Mouse (Mus musculus) macrophage (primary cell): ENCODE measurements around the gene Elavl3. TPM values are rescaled to one million over a fixed set of nuclear protein-coding genes. Genes with fewer than 3 reads are reported as not detected.

Experiments
- H3K27ac ChIP-seq: fragments of 350-480 bp; formaldehyde crosslinking; 2 replicates; pipeline ENCODE4 v1.9.0; 2021
- H3K36me3 ChIP-seq: fragments of 350-480 bp; formaldehyde crosslinking; 2 replicates; pipeline ENCODE4 v1.9.0; 2021; ENCODE audit errors: inconsistent target
- H3K4me3 ChIP-seq: fragments of 350-480 bp; formaldehyde crosslinking; 2 replicates; pipeline ENCODE4 v1.9.0; 2021; ENCODE audit errors: inconsistent target
- H3K79me2 ChIP-seq: fragments of 350-480 bp; formaldehyde crosslinking; 2 replicates; pipeline ENCODE4 v1.9.0; 2021; ENCODE audit errors: inconsistent target
- WGBS: methylation state at CpG from one replicate; pipeline ENCODE4 v1.1.7; 2026; ENCODE audit warnings: inconsistent platforms; ENCODE audit not compliant: missing documents; 5-methylcytosine and 5-hydroxymethylcytosine counted together
- polyA plus RNA-seq: library from polyadenylated mRNA; stranded (reverse); fragments of 250-400 nt; gene quantifications from 3 replicates; pipeline ENCODE4 v1.2.4, GENCODE M21; 2018; ENCODE audit warnings: inconsistent platforms

Gene Elavl3
- polyA plus RNA-seq, 1 experiment from 2014 or later = not detected

GRCm38 (mm10) chr9:22051161-22051957, 464 bp downstream of the Elavl3 start:
- Histone ChIP-seq H3K36me3 (no peaks in the 10 kb centered on the region), H3K4me3 (no peak overlapping the region), H3K79me2 (no peaks in the 10 kb centered on the region), H3K27ac (no peak overlapping the region)
- 4% methylated on average over 54 of the region's 67 CpGs for WGBS

DNA sequence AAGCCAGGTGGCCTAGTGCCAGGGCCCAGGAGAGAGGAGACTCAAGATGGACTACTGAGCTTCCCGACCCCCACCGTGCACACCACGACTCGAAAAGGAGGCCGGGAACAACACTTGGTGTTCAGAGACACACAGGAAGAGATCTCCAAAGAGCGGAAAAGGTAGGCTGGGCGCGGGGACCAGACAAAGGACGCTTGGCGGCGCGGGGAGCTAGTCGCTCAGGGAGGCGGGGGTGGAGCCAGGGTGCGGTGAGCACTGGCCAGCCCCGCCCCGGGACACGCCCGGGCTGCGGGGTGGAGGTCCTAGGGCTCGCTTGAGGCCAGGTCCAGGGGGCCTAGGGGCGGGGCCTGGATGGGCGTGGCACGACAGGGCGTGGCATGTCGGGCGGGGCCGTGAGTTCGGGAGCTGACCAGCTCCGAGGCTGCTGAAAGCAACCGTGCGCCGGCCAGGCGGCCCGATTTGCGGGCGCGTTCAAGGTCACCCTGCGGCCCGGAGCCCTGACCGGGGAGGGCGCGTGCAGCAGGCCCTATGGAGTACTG, 1.4 kb downstream of the Elavl3 start:
- H3K4me3 ChIP-seq = no peak overlapping the region
- WGBS = 3% methylated on average over 43 of the region's 43 CpGs

GRCm38 (mm10) chr9:22049721-22050270, 2.0 kb downstream of the Elavl3 start:
- Histone ChIP-seq H3K36me3 (no peaks in the 10 kb centered on the region), H3K4me3 (no peak overlapping the region), H3K27ac (no peak overlapping the region), H3K79me2 (no peaks in the 10 kb centered on the region)
- WGBS = 53% methylated on average over 4 of the region's 4 CpGs

More for the DNA sequence above, 1.4 kb downstream of the Elavl3 start:
- Histone ChIP-seq H3K36me3 (no peaks in the 10 kb centered on the region), H3K27ac (no peak overlapping the region), H3K79me2 (no peaks in the 10 kb centered on the region)

GRCm38 (mm10) chr9:22049315-22049714, 2.5 kb downstream of the Elavl3 start:
- 86% methylated on average over 11 of the region's 11 CpGs for WGBS
- H3K4me3 ChIP-seq = no peak overlapping the region

DNA sequence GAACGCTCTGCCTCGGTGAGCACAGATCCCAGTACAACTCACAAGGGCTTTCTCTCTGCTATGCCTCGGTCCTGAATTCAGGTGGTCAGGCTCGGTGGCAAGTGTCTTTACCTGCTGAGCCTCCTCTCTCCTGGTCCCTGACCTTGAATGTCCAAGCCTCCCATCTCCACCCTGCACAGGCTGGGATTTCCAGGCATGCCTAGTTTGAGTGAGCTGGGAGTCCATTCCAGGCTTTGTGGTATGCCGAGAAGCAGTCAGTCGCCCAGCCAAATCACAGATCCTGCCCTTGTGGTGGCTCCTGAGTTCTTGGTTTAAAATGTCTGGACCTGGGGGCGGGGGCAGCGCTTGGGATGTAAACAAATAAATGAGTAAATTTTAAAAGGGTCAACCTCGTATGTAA, 4.5 kb downstream of the Elavl3 start:
- Histone ChIP-seq H3K27ac (no peak overlapping the region), H3K36me3 (no peaks in the 10 kb centered on the region), H3K4me3 (no peak overlapping the region), H3K79me2 (no peaks in the 10 kb centered on the region)
- 70% methylated on average over 9 of the region's 9 CpGs for WGBS

More at GRCm38 (mm10) chr9:22049315-22049714, 2.5 kb downstream of the Elavl3 start:
- no peak overlapping the region for H3K27ac ChIP-seq
- H3K36me3 ChIP-seq = no peaks in the 10 kb centered on the region
- H3K79me2 ChIP-seq = no peaks in the 10 kb centered on the region

- Histone ChIP-seq H3K4me3 (no peak overlapping the region), H3K79me2 (no peaks in the 10 kb centered on the region), H3K36me3 (no peaks in the 10 kb centered on the region), H3K27ac (no peak overlapping the region)
- 82% methylated on average over 2 of the region's 2 CpGs for WGBS
Observed at GRCm38 (mm10) chr9:22041832-22042231, 10.0 kb downstream of the Elavl3 start.

GRCm38 (mm10) chr9:22037826-22038225, 14.0 kb downstream of the Elavl3 start:
- Histone ChIP-seq H3K36me3 (no peaks in the 10 kb centered on the region), H3K27ac (no peak overlapping the region), H3K4me3 (no peak overlapping the region), H3K79me2 (no peaks in the 10 kb centered on the region)
- WGBS = 83% methylated on average over 9 of the region's 10 CpGs

DNA sequence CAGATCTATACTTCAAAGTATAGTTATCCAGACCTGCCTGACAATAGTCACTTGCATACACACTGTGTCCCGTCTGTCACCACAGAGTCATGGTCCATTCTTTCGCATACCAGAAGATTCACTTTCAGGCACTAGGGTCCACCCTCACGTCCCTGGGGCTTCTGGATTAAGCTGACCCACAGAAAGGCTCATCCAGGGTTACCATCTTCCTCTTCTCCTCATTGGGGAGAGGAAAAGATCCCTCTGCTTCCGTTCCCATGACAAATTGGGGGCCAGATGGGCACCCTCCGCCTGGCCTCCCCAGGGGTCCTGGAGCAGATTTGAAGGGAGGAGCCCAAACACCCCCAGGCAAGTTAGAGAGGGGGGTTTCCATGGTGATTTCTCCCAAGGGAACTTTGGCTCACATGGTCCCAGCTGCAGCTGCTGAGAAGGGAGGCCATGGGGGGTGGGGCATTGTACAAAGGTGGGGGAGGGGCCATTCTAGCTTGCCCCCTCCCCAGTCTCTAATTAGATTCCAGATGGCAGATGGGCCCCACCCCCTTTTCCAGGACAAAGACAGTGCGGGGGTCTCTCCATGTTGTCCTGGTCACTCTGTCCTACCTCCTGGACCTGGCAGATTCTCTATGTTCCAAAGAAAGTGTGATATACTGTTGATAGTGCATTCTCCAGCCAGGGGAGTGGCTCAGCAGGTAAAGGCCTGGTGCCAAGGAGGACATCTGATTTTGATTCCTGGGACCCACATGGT, 16.4 kb downstream of the Elavl3 start:
- 80% methylated on average over 6 of the region's 6 CpGs for WGBS
- H3K79me2 ChIP-seq = no peaks in the 10 kb centered on the region
- H3K4me3 ChIP-seq = no peak overlapping the region
- no peaks in the 10 kb centered on the region for H3K36me3 ChIP-seq
- no peak overlapping the region for H3K27ac ChIP-seq

DNA sequence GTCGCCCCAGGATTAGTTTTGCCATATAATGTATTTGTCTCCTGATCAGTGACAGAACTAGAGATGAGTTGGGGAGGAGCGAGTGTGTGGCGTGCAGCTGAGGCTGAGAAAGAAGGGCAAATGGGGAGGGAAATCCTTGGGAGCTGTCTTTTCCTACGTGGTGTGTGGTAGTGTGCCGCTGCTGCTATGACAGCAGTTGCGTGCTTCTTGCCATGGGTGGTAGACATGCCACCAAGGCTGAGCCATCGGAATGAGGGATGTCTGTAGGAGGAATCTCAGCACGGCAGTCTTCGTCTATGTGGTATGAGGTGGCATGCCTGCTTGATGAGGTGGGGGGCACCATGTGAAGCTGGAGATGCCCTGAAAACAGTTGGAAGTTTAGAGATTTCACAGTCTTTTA, 21.4 kb downstream of the Elavl3 start:
- no peak overlapping the region for H3K4me3 ChIP-seq
- H3K79me2 ChIP-seq = no peaks in the 10 kb centered on the region
- H3K27ac ChIP-seq = no peak overlapping the region
- WGBS = 94% methylated on average over 9 of the region's 9 CpGs
- H3K36me3 ChIP-seq = no peaks in the 10 kb centered on the region

- Histone ChIP-seq H3K4me3 (no peak overlapping the region), H3K79me2 (no peaks in the 10 kb centered on the region), H3K36me3 (no peaks in the 10 kb centered on the region), H3K27ac (no peak overlapping the region)
- WGBS = 69% methylated on average over 7 of the region's 7 CpGs
Observed at GRCm38 (mm10) chr9:22028467-22028866, 23.4 kb downstream of the Elavl3 start.

DNA sequence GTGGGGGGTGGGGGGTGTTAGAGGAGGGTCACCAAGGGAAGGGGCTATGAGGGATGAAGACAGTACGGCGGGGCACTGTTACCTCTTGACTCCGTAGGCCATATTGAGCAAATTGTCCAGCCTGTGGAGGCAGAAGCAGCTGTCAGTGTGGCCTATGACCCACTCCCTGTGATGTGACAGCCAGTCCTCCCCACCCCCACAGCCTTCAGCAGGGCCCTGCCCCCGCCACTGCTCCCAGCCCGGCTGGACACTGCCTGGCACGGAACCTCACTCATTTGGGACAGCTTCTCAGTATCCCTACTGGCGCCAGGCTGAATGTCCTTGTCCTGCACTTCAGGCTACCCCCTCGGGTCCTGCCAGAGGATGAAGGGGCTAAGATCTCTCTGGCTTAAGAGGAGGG, 27.2 kb downstream of the Elavl3 start:
- Histone ChIP-seq H3K36me3 (no peaks in the 10 kb centered on the region), H3K27ac (no peak overlapping the region), H3K4me3 (no peak overlapping the region), H3K79me2 (no peaks in the 10 kb centered on the region)
- 89% methylated on average over 8 of the region's 8 CpGs for WGBS

DNA sequence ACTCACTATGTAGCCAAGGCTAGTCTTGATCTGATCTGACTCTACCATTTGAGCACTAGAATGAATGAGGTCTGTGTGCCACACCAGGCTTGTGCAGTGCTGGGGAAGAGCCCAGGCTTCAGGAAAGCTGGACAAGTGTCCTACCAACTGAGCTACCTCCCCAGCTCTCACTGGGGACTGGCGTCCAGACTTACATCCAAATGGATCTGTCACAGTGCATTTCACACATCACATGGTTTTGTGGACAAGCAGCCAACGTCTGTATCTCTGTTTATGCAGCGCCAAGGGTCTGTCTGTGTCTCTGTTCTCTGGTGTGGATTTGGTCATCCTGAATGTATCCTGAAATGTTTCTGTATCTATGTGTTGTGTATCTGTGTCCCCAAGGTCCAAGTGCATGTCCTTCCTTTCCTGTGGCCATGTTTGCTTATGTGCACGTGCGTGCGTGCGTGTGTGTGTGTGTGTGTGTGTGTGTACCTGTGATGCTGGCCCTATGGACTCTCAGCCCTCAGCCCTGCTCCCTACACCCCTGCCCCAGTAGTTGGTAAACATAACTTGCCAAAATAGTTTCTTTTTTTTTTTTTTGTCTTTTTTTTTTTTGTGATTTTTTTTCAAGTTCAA, 34.5 kb downstream of the Elavl3 start:
- 87% methylated on average over 3 of the region's 7 CpGs for WGBS
- H3K4me3 ChIP-seq = no peak overlapping the region
- H3K36me3 ChIP-seq = peaks cover 17% of the 10 kb centered on the region
- H3K79me2 ChIP-seq = no peaks in the 10 kb centered on the region
- no peak overlapping the region for H3K27ac ChIP-seq

DNA sequence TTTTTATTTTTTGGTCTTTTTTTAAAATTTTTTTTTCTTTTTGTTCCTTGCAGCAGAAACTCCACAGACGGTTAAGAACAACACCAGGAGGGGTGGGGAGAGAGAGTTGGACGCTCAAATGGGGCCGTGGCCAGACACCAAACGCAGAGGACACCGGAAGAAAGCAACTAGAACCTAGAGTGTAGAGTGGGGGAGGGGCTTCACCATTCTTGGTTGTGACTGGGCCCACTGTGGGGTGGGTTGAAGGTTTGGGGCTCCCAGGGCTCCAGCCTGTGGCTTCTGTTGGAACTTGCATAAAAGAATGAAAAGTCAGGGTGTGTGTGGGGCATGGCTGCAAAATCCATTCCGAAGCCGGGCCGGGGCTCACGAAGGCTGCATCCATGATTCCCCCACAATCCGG, 35.6 kb downstream of the Elavl3 start:
- no peaks in the 10 kb centered on the region for H3K79me2 ChIP-seq
- 66% methylated on average over 10 of the region's 10 CpGs for WGBS
- H3K27ac ChIP-seq = no peak overlapping the region
- H3K36me3 ChIP-seq = peaks cover 26% of the 10 kb centered on the region
- no peak overlapping the region for H3K4me3 ChIP-seq

DNA sequence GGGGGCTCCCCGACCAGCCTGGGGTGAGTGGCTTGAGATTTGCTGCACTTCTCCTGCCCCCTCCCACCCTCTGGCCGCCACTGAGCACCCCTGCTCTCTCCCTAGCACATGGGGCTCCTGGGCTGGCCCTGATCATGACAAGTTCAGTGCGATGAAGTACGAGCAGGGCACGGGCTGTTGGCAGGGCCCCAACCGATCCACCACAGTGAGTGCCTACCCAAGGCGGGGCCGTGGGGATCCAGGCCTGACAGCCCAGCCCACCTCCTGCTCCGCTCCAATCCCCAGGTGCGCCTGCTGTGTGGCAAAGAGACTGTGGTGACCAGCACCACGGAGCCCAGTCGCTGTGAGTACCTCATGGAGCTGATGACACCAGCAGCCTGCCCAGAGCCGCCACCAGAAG, 39.1 kb downstream of the Elavl3 start:
- no peaks in the 10 kb centered on the region for H3K79me2 ChIP-seq
- H3K27ac ChIP-seq = no peak overlapping the region
- H3K4me3 ChIP-seq = no peak overlapping the region
- 93% methylated on average over 13 of the region's 13 CpGs for WGBS
- H3K36me3 ChIP-seq = peaks cover 60% of the 10 kb centered on the region
